ENCODE assay signal across 7 mouse cellular contexts in the genomic region with DNA sequence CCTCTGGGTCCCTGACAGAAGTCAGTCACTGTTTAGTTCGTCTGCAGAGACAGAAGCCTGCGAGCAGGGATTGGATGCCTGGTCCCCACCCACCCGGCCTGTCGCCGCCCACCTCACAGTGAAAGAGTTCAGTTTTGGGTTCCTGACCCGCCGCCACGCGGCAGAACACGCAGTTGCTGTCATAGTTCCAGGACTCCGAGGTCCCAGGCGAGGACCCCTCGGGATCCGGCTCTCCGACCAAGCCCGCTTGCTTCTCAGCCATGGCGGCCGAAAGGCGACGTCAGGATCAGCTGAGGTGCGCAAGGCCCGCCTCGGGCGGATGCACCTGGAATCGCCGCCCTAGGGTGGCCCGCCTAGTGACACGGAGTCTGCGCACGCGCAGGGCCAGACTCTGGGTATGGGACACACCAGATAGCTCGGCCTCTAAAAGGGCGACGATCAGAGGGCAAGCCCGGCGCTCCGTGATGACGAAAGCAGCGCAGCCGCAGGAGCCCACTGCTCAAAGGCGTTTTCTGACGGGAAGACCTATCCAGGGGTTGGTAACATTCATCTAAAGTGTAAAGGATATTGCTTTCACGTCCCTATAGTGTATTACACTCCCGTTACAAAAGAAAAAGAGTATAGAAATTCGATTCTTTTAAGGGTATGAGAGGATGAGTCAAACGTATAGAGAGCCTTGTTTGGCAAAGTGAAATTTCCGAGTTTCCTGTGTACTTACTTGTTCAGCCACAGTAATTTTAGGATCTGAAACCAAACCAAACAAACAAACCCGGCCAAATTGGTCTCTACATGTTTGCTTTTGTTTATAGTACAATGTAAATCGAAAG. TPM values are rescaled to one million over a fixed set of nuclear protein-coding genes. Genes with fewer than 3 reads are reported as not detected.
DNase-seq lines count a peak whose midpoint lies in the region; ATAC-seq lines count a peak whose summit lies in the region.

No protein-coding gene starts in this region.

- DNase-seq in adrenal gland, adult 8-10 months: peak; percentile 99
- DNase-seq in embryo, embryonic 9.5 days (ENCODE audit: extremely low spot score): peak; percentile 95
- DNase-seq in gastrocnemius, postnatal 4 days (ENCODE audit: low spot score in 2 of 2): peak; percentile 97 to 99
- DNase-seq in left cerebral cortex, postnatal 36 days (ENCODE audit: low spot score in 2 of 2): peak; percentile 99 to 100
- peak; percentile 100 for DNase-seq in midbrain, embryonic 11.5 days (ENCODE audit: low spot score, missing footprints)
- peak; percentile 99 for DNase-seq in skeletal muscle tissue, adult 2 months (ENCODE audit: low read depth, low spot score)

- peak overlapping the region; percentile 67 for H3K4me2 ChIP-seq in intestine, embryonic 16.5 days (ENCODE audit: low read depth, low read length)
- peak overlapping the region; percentile 53 for H3K4me2 ChIP-seq in midbrain, embryonic 11.5 days

- 0 out of 2 replicates have a peak, but pooled peaks cover 3% of the 10 kb centered on the region for H3K4me1 ChIP-seq in intestine, embryonic 16.5 days (ENCODE audit: control insufficient read depth, insufficient read depth, low read length)
- no peaks in the 10 kb centered on the region for H3K4me1 ChIP-seq in midbrain, embryonic 11.5 days (ENCODE audit: control insufficient read depth, insufficient read depth, low read length)

- peak overlapping the region; percentile 77 for H3K9ac ChIP-seq in intestine, embryonic 16.5 days (ENCODE audit: low read depth, low read length)
- H3K9ac ChIP-seq in midbrain, embryonic 11.5 days (ENCODE audit: low read length): peak overlapping the region; percentile 73

- H3K4me3 ChIP-seq in intestine, embryonic 16.5 days (ENCODE audit: low read length): peak overlapping the region; percentile 64
- H3K4me3 ChIP-seq in midbrain, embryonic 11.5 days (ENCODE audit: low read depth, low read length): peak overlapping the region; percentile 64

- WGBS in intestine, embryonic 16.5 days: under 1% methylated on average over 49 of the region's 49 CpGs
- 2% methylated on average over 49 of the region's 49 CpGs for WGBS in midbrain, embryonic 11.5 days

- no peaks in the 10 kb centered on the region for H3K27me3 ChIP-seq in intestine, embryonic 16.5 days (replicated peaks; ENCODE audit: control insufficient read depth, insufficient read depth, low read length)
- H3K27me3 ChIP-seq in midbrain, embryonic 11.5 days (ENCODE audit: control insufficient read depth, insufficient read depth, low read length): no peaks in the 10 kb centered on the region

- peak; percentile 100 for ATAC-seq in intestine, embryonic 16.5 days
- peak; percentile 100 for ATAC-seq in midbrain, embryonic 11.5 days (ENCODE audit: low FRiP score)

- peak overlapping the region; percentile 97 for H3K27ac ChIP-seq in intestine, embryonic 16.5 days (ENCODE audit: low read length)
- H3K27ac ChIP-seq in midbrain, embryonic 11.5 days (ENCODE audit: low read depth, low read length): peak overlapping the region; percentile 70

- intact Hi-C loops in left cerebral cortex, postnatal 36 days (cut with DNase I): loop anchor here (2.0 to 5.0 kb wide), 2 partner anchors 184 to 679 kb away; a partner anchor contains a TSS

- no peaks in the 10 kb centered on the region for H3K36me3 ChIP-seq in intestine, embryonic 16.5 days (ENCODE audit: control insufficient read depth, insufficient read depth, low read length)
- H3K36me3 ChIP-seq in midbrain, embryonic 11.5 days (ENCODE audit: control insufficient read depth, insufficient read depth, low read length): no peaks in the 10 kb centered on the region

- no peaks in the 10 kb centered on the region for H3K9me3 ChIP-seq in intestine, embryonic 16.5 days (ENCODE audit: control insufficient read depth, low read length)
- no peaks in the 10 kb centered on the region for H3K9me3 ChIP-seq in midbrain, embryonic 11.5 days (ENCODE audit: control insufficient read depth, low read length)

RNA-seq across cellular contexts. Expression of a gene that starts 11.1 kb away (rescaled TPM):
- total RNA-seq in adrenal gland, adult 8-10 months (2022): 10 to 100 TPM; 42.0 to 61.2 (median 52.4) TPM
- 10 to 100 TPM; 30.6 to 31.3 TPM for total RNA-seq in gastrocnemius, postnatal 4 days (2021)
- 37.9 and 42.6 TPM in 2 replicates for polyA plus RNA-seq in intestine, embryonic 16.5 days (2015; fragmentation: Nextera tagmentation; extraction: Ambion mirVana)
- 10 to 100 TPM; 44.8 to 45.7 TPM for total RNA-seq in left cerebral cortex, postnatal 36 days (2021)
- 19.4 and 20.8 TPM in 2 replicates for polyA plus RNA-seq in midbrain, embryonic 11.5 days (2014; fragmentation: Nextera tagmentation; extraction: Ambion mirVana)

RNA-seq across cellular contexts. Expression of a gene that starts 17.8 kb away (rescaled TPM):
- total RNA-seq in adrenal gland, adult 8-10 months (2022): 10 to 100 TPM in 3 of 4 experiments, 1 to 10 TPM in 1; 8.0 to 14.6 (median 12.6) TPM
- 1 to 10 TPM; 6.9 to 8.2 TPM for total RNA-seq in gastrocnemius, postnatal 4 days (2021)
- polyA plus RNA-seq in intestine, embryonic 16.5 days (2015; fragmentation: Nextera tagmentation; extraction: Ambion mirVana): 24.0 and 27.7 TPM in 2 replicates
- total RNA-seq in left cerebral cortex, postnatal 36 days (2021): 1 to 10 TPM; 8.0 to 8.4 TPM
- 27.8 and 28.6 TPM in 2 replicates for polyA plus RNA-seq in midbrain, embryonic 11.5 days (2014; fragmentation: Nextera tagmentation; extraction: Ambion mirVana)

Comparison
In these comparisons a context has a peak if more than half of its experiments do, and no peak if none do; other contexts are left out.
1. Peak in every context shown above with its lines: DNase-seq, ATAC-seq, H3K4me3 ChIP-seq and H3K27ac ChIP-seq.